Mouse (Mus musculus) inflammation-experienced regulatory T-cells, adult 6 months (primary cell): ENCODE measurements around the gene Map4. TPM values are rescaled to one million over a fixed set of nuclear protein-coding genes. Genes with fewer than 3 reads are reported as not detected.
A peak's percentile ranks its signal among the peaks of the same experiment; 100 is the strongest.
"Not testable (repeated sequence)": the region's sequence is repeated elsewhere in the genome, so short reads cannot be mapped to it uniquely, and the experiment has no call there.

Experiments used
- ATAC-seq: one replicate; pipeline ENCODE4 v1.8.0; 2017
- polyA plus RNA-seq, 3 experiments: library from polyadenylated mRNA; unstranded; fragments of 100-300 nt; shearing (Covaris generic); gene quantifications; one replicate each; pipeline ENCODE4 v1.2.1; 2017

Map4 gene
- polyA plus RNA-seq, 3 experiments from 2014 or later = 32.9 to 44.2 (median 35.5) TPM

- no peak for ATAC-seq
Observed at GRCm38 (mm10) chr9:110070358-110070757, 139.1 kb downstream of the Map4 start.

- ATAC-seq = no peak
Observed at GRCm38 (mm10) chr9:110071011-110071410, 139.8 kb downstream of the Map4 start.

- peak; percentile 38 for ATAC-seq
Observed at GRCm38 (mm10) chr9:110071843-110072242, 140.6 kb downstream of the Map4 start.

- ATAC-seq = not testable (repeated sequence)
Observed at GRCm38 (mm10) chr9:110076468-110076867, 145.2 kb downstream of the Map4 start.

- no peak for ATAC-seq
Observed at GRCm38 (mm10) chr9:110081066-110081465, 149.8 kb downstream of the Map4 start.

- ATAC-seq = no peak
Observed at GRCm38 (mm10) chr9:110084201-110084964, 153.1 kb downstream of the Map4 start.

GRCm38 (mm10) chr9:110085693-110086092 is 154.4 kb downstream of the Map4 start:
- ATAC-seq = no peak

GRCm38 (mm10) chr9:110093303-110093702 is 162.0 kb downstream of the Map4 start:
- ATAC-seq = no peak

GRCm38 (mm10) chr9:110094761-110095160 is 163.5 kb downstream of the Map4 start:
- ATAC-seq = no peak

GRCm38 (mm10) chr9:110097791-110098190 is 166.5 kb downstream of the Map4 start:
- no peak for ATAC-seq

- peak; percentile 99 for ATAC-seq
Observed at GRCm38 (mm10) chr9:110100627-110101600, 169.7 kb downstream of the Map4 start.

- no peak for ATAC-seq
Observed at GRCm38 (mm10) chr9:110116353-110116976, 185.2 kb downstream of the Map4 start.

GRCm38 (mm10) chr9:110116977-110117778 is 185.9 kb downstream of the Map4 start, which contains the start of gene Smarcc1:
Smarcc1 (plus strand) TSS chr9:110117708.
- peak; percentile 93 for ATAC-seq

GRCm38 (mm10) chr9:110117779-110118139 is 186.5 kb downstream of the Map4 start, which contains the start of gene Dhx30:
Dhx30 (minus strand) TSS chr9:110117830.
- peak; percentile 23 for ATAC-seq

- ATAC-seq = no peak
Observed at GRCm38 (mm10) chr9:110118249-110118648, 187.0 kb downstream of the Map4 start.

GRCm38 (mm10) chr9:110121424-110121823 is 190.2 kb downstream of the Map4 start:
- no peak for ATAC-seq

GRCm38 (mm10) chr9:110123322-110123721 is 192.1 kb downstream of the Map4 start:
- ATAC-seq = no peak

GRCm38 (mm10) chr9:110124008-110124540 is 192.8 kb downstream of the Map4 start:
- ATAC-seq = not testable (repeated sequence)

GRCm38 (mm10) chr9:110130896-110131524 is 199.8 kb downstream of the Map4 start:
- ATAC-seq = no peak

GRCm38 (mm10) chr9:110131525-110132197 is 200.4 kb downstream of the Map4 start:
- peak; percentile 95 for ATAC-seq
